Mouse (Mus musculus) c-Kit-positive CD71-positive TER-119-positive erythroid progenitor cells, embryonic 14.5 days (primary cell): ENCODE data around the gene Cacna2d1.

Experiments
- DNase-seq: peaks from one replicate; pipeline ENCODE4 v3.0.0-alpha.2; 2013; ENCODE audit warnings: low spot score

The Cacna2d1 gene

DNA sequence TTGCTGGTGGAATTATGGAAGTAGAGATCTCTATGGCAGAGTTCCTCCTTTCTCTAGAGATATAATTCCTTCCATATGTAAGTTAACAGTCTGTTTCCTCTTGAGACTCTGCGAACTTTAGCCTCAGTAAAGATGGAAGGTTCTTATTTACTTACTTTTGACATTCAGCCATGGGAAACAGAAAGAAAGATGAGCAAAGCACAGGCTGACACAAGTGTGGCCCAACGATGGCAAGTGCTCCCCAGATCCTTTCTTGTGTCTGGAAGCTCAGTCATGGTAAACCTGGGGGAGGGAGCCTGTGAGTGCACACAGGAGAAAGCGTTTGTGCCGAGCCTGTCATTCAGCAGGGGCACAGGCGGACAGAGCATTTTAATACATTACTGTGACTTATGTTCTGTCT is 48.9 kb downstream of the Cacna2d1 start:
- no peak for DNase-seq

GRCm38 (mm10) chr5:15985228-15985858 is 50.9 kb downstream of the Cacna2d1 start:
- no peak for DNase-seq

GRCm38 (mm10) chr5:15985901-15986300 is 51.4 kb downstream of the Cacna2d1 start:
- DNase-seq, result no peak

DNA sequence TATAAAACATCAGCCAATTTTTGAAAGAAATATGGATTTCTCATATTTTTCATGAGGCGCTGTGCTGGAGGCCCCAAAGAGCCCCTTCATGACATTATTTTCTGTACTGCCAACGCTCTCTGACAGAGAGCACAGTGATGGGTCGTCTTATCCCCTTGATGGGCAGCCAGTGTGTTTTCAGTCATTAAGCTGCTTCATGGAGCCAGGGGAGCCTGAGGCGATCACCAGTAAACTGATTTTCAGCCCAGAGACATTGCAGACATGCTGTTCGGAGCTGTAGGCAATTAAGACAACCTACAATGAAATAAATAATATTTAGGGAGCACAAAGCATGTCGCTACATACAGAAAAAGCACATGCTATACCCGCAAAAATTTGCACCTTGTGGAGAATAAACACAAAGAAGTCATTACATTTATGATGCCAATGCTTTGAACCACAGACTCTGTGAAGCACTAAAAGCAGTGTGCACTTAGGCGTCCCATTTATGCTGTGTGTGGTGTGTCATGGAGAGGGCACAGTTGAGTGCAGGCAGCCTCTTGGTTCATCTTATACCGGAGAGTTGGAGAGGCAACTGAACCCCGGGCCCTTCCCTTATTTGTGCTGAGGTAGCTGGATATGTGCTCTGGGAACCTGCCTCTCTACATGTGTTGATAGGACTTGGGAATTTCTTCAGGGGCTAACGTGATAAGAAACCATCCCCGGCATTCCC is 57.1 kb downstream of the Cacna2d1 start:
- DNase-seq, result no peak

GRCm38 (mm10) chr5:15993252-15993944 is 58.9 kb downstream of the Cacna2d1 start:
- DNase-seq, result no peak

- DNase-seq, result no peak
Measured at GRCm38 (mm10) chr5:15997190-15997589, 62.7 kb downstream of the Cacna2d1 start.

GRCm38 (mm10) chr5:15997769-15998168 is 63.3 kb downstream of the Cacna2d1 start:
- DNase-seq, result no peak

- no peak for DNase-seq
Measured at GRCm38 (mm10) chr5:16000917-16001316, 66.4 kb downstream of the Cacna2d1 start.

GRCm38 (mm10) chr5:16002431-16003063 is 68.1 kb downstream of the Cacna2d1 start:
- DNase-seq, result no peak

GRCm38 (mm10) chr5:16004305-16004704 is 69.8 kb downstream of the Cacna2d1 start:
- DNase-seq, result no peak

DNA sequence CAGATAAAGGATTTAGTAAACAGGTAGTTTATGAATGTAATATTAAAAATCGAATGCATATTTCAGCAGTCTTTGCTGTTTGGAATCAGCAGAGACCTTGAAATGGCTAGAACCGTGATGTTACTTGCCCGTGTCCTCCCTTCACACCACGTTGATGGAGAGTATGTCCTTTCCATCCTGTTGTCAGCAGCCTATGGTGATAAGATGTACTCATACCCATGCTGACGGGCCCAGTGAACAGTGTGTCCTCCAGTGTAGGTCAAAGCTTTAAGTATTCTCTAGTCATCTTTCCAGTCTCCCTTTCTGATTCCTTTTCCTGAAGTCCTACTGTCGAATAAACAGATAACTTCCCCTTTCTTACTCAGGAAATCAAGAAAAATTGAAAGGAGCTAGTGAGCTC is 72.5 kb downstream of the Cacna2d1 start:
- DNase-seq, result no peak

GRCm38 (mm10) chr5:16013649-16014048 is 79.2 kb downstream of the Cacna2d1 start:
- DNase-seq, result no peak

GRCm38 (mm10) chr5:16014392-16014791 is 79.9 kb downstream of the Cacna2d1 start:
- no peak for DNase-seq

- no peak for DNase-seq
Measured at GRCm38 (mm10) chr5:16024626-16025417, 90.3 kb downstream of the Cacna2d1 start.

DNA sequence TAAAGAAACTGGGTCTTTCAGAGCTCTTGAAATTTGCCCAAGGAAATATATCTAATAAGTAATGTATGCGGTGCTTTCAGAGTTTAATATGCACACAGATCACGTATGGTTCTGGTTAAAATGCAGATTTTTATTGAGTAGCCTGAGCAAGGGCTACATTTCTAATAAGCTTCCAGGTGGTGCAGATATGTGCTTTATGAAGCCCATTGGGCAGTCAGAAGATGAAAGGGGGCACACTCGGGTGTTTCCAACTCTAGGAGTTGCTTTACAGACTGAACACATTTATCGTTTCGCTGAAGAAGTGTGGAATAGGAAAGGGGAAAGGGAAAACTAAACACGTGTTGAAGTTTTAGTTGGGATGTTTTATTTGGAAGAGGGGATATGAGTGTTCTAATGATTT is 94.4 kb downstream of the Cacna2d1 start:
- DNase-seq, result no peak

GRCm38 (mm10) chr5:16029481-16029880 is 95.0 kb downstream of the Cacna2d1 start:
- DNase-seq, result no peak

DNA sequence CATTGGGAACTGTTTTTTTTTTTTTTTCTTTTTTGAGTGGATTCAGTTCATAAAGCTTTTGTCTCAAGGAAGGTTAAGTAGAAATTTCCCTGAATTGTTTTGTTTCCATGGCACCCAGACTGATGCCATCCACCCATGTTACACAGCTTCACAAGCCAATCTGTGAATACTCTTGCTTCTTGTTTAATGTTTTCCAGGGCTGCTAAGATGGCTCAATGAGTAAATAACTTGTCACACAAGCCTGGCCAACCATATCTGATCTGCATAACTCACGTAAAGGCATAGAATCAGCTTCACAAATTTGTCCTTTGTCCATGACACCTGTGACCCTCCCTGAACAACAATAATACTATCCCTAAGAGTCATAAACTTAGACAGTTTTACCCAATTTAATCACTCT is 99.1 kb downstream of the Cacna2d1 start:
- no peak for DNase-seq

DNA sequence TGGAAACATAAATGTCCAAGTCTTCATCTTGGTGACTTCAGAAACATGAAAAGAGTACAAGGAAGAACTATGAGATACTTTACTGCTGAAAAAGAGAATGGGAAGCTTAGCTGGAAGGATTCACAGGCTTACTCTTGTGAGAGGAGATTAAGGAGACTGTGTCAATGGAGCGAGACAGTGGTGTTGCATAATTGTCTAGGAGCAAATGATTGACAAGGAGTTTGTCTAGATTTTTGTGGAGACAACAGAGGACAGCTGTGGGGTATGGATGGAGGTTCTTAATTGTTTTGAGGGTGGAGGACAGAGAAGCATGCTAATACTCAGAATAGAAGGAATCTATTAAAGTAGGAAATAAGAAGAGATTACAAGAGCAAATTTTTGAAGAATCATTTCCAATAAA is 100.8 kb downstream of the Cacna2d1 start:
- no peak for DNase-seq

DNA sequence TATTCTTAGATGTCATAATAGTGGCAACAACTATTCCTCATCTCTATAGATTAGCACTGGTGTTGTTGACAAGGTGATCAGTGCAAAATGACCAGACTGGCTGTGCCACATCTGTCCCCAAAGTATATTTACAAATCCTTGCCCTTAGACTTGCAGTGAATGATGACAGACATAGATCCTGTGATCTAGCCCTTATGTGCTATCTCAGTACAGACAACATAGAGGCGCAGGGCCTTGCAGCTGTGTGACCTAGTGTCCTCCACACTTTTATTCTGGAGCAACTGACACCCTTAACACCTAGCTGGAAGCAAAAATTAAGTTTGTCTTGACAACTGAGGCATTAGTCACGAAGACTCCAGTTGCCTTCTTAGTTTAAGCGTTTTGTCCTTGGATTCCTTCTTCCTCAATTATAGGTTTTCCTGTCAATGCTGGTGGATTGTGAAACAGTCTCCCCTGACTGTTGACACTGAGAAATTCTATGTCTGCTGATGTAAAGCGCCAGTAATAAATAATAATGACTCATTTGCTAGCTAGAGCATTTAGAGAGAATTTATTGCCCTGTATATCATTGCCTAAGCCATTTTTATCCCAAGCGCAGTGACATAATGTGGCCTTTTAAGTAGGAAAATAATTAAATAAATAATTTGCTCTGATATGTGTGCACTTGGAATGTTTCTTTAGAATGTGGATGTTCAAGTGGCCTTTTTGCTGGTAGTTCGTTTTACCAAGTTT is 110.8 kb downstream of the Cacna2d1 start:
- DNase-seq, result no peak

DNA sequence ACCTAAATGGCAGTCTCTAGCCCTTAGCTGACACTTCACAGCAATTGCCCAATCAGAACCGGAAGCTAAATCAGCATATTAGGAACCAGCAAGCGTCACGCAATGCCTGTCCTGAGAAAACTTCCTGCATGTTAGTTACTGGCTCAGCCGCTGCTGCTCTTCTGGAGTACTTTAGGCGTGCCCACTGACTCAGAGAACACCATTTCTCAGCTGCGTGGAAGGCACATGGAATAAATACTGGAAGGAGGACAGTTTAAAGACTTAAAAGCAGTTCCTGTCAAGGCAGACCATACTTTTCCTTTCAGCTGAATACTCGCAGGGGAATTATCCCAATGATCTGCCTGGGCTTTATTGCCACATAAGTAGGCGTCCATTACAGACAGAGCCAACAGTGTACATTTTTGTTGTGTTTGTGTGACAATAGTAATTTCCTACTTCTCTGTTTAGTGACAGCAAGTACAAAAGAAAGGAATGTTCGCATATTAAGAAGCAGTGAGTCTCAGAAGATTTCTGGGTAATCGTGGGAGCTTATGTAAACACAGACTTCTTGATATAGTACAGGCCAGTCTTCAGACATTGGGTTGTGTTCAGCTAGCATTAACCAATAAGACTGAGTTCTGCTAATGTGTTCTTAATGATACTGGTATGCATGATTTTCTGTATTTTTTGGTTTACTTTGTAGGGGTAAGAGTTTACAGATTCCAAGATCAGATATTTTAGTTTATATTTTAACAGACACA is 113.1 kb downstream of the Cacna2d1 start:
- no peak for DNase-seq

DNA sequence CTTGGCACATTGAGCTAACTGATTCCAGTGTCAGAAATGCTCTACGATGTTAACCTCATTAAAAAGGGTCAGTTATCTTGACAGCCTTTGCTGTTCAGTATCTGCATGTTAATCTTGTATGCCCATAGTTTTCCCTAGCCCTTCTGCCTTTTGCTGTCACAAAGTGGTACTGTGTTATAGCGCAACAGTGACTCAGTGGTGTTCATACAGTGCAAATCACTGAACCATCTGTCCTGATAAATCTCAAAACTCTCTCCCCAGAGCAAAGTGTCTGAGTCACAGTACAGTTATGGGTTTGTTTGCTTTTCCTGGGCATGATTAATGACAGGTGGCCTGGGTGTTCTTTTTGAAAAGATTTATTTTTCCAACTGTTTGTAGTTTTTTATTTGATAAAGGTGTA is 122.3 kb downstream of the Cacna2d1 start:
- no peak for DNase-seq
